Mouse (Mus musculus) lung, embryonic 15.5 days (tissue): ENCODE results near the gene Colgalt1. TPM values are rescaled to one million over a fixed set of nuclear protein-coding genes. Genes with fewer than 3 reads are reported as not detected.
A peak's percentile ranks its signal among the peaks of the same experiment; 100 is the strongest.

ENCODE experiments used
- ATAC-seq: fragments of 200-750 bp; cut with Nextera tagmentation; 2 replicates; pipeline ENCODE4 v1.8.0; 2017; ENCODE audit warnings: moderate number of reproducible peaks, borderline replicate concordance; ENCODE audit not compliant: low FRiP score, low TSS enrichment; ENCODE audit errors: extremely low read depth
- H3K27ac ChIP-seq: fragments of 300-500 bp; sonication (generic); 2 replicates; pipeline ENCODE4 v1.5.1; 2015; ENCODE audit warnings: moderate library complexity, mild to moderate bottlenecking, inconsistent platforms
- H3K27me3 ChIP-seq: fragments of 300-500 bp; sonication (generic); 2 replicates; pipeline ENCODE4 v1.6.1; 2015; ENCODE audit warnings: inconsistent platforms
- H3K36me3 ChIP-seq: fragments of 300-500 bp; sonication (generic); 2 replicates; pipeline ENCODE4 v1.6.1; 2015; ENCODE audit warnings: inconsistent platforms
- H3K4me1 ChIP-seq: fragments of 300-500 bp; sonication (generic); 2 replicates; pipeline ENCODE4 v1.6.1; 2015; ENCODE audit warnings: inconsistent platforms
- H3K4me2 ChIP-seq: fragments of 300-500 bp; sonication (generic); 2 replicates; pipeline ENCODE4 v1.6.1; 2015; ENCODE audit warnings: inconsistent platforms, mild to moderate bottlenecking, moderate library complexity
- H3K4me3 ChIP-seq: fragments of 300-500 bp; sonication (generic); 2 replicates; pipeline ENCODE4 v1.5.1; 2015; ENCODE audit warnings: mild to moderate bottlenecking, inconsistent platforms
- H3K9ac ChIP-seq: fragments of 300-500 bp; sonication (generic); 2 replicates; pipeline ENCODE4 v1.6.1; 2015; ENCODE audit warnings: inconsistent platforms
- H3K9me3 ChIP-seq: fragments of 300-500 bp; sonication (generic); 2 replicates; pipeline ENCODE4 v1.6.1; 2016; ENCODE audit warnings: inconsistent platforms
- WGBS: fragments of 180-500 bp; shearing (Covaris S2); methylation state at CpG from one replicate; pipeline ENCODE4 v1.1.7; 2015; 5-methylcytosine and 5-hydroxymethylcytosine counted together
- polyA plus RNA-seq: library from polyadenylated mRNA; unstranded; fragments of >200 nt; fragmentation: Nextera tagmentation; extraction: Ambion mirVana; gene quantifications from 2 replicates; pipeline ENCODE4 v1.2.1, GENCODE M21; 2015

The Colgalt1 gene
- polyA plus RNA-seq, 1 experiment from 2014 or later = 79.3 TPM

DNA sequence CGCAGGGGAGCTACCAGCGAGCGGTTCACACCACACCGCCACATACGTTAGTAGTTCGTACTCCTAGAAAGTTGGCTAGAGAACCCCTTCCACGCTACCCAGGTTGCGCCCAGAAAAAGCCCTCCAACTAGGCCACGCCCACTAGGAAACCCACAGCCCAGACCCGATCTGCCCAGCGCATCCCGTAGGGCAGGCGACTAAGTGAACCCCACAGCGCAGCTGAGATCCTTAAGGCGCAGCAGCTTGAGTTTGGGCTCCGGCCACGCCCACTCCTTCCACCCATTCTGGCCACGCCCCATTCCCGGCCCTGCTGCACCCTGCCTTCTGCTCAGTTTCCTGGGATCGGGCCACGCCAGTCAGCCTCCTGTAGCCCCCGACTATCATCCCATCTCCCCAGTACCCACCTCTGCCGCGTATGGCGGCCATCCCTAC lies 19.0 kb downstream of the Colgalt1 start:
- H3K27me3 ChIP-seq = peaks cover 30% of the 10 kb centered on the region
- peak overlapping the region; percentile 97 for H3K4me2 ChIP-seq
- peak overlapping the region; percentile 72; the same call in 1 of the 2 replicates for H3K27ac ChIP-seq
- peaks cover 2% of the 10 kb centered on the region; the same call in 1 of the 2 replicates for H3K36me3 ChIP-seq
- H3K9me3 ChIP-seq = no peaks in the 10 kb centered on the region
- H3K9ac ChIP-seq = peak overlapping the region; percentile 60
- H3K4me3 ChIP-seq = peak overlapping the region; percentile 58
- ATAC-seq = peak; percentile 43
- peaks cover 38% of the 10 kb centered on the region for H3K4me1 ChIP-seq
- 3% methylated on average over 25 of the region's 25 CpGs for WGBS

DNA sequence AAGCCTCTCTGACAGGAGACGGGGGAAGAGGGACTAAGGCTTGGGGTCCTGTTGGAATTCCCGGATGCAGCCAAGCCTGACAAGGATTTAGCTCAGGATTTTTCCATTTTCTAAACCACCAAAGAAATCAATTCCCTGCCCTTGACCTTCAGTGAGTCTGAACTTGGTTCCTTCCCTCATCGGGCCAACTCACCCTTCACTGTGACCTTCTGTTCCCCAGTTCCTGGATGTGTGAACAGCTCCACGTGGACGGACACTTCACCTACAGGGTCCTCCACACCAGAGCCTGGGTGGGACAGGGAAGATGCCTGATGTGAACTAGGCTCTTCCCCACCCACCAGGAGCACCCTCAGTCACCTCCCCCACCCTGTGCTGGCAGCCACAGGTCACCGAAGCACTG lies 20.0 kb downstream of the Colgalt1 start:
- Histone ChIP-seq H3K4me3 (no peak overlapping the region), H3K27ac (no peak overlapping the region), H3K4me1 (peaks cover 39% of the 10 kb centered on the region), H3K4me2 (no peak overlapping the region), H3K9ac (no peak overlapping the region), H3K36me3 (no peaks in the 10 kb centered on the region), H3K9me3 (no peaks in the 10 kb centered on the region), H3K27me3 (peaks cover 39% of the 10 kb centered on the region)
- 84% methylated on average over 6 of the region's 6 CpGs for WGBS
- no peak for ATAC-seq

DNA sequence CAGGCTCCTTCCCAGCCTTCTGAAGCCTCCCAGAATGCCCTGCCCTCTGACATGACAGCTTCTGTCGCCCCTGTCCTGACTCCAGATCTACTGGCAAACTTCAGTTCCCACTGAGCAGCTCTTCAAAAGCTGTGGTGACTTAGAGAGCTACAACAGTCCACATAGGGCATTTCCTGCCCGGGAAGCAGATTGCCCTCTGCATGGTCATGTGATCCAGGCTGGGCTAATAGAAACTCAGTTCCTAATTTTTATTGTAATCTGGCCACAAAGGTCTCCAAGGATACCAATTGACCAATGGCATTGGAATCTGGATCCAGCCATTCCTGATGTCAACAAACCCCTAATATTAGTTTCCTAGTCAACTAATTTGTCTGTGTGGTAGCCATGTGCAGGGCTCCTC lies 21.1 kb downstream of the Colgalt1 start:
- Histone ChIP-seq H3K9me3 (no peaks in the 10 kb centered on the region), H3K4me2 (no peak overlapping the region), H3K4me1 (peaks cover 39% of the 10 kb centered on the region), H3K4me3 (no peak overlapping the region), H3K9ac (no peak overlapping the region), H3K27ac (no peak overlapping the region), H3K36me3 (no peaks in the 10 kb centered on the region), H3K27me3 (peaks cover 44% of the 10 kb centered on the region)
- 66% methylated on average over 2 of the region's 2 CpGs for WGBS
- ATAC-seq = no peak

DNA sequence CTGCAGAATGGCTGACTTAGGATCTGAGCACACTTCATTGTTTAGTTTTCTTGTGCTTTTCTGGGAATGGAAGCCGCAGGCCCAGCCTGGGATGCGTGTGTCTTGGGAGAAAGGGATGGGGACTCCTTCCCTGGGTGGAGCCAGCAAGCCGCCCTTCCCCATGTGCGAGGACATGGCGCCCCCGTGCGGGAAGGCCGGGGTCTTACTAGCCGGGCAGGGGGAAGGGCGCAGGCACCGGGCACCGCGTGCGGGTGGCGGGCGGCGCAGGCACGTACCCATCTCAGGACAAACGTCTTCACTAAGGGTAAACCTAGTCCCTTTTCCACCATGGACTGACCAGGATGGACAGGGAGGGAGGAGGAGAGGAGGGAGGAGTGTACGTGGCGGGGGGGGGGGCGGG lies 22.4 kb downstream of the Colgalt1 start:
- Histone ChIP-seq H3K4me2 (no peak overlapping the region), H3K4me3 (no peak overlapping the region), H3K9ac (no peak overlapping the region), H3K27me3 (peaks cover 44% of the 10 kb centered on the region), H3K27ac (no peak overlapping the region), H3K9me3 (no peaks in the 10 kb centered on the region), H3K4me1 (peaks cover 27% of the 10 kb centered on the region), H3K36me3 (no peaks in the 10 kb centered on the region)
- WGBS = 9% methylated on average over 10 of the region's 22 CpGs
- no peak for ATAC-seq

DNA sequence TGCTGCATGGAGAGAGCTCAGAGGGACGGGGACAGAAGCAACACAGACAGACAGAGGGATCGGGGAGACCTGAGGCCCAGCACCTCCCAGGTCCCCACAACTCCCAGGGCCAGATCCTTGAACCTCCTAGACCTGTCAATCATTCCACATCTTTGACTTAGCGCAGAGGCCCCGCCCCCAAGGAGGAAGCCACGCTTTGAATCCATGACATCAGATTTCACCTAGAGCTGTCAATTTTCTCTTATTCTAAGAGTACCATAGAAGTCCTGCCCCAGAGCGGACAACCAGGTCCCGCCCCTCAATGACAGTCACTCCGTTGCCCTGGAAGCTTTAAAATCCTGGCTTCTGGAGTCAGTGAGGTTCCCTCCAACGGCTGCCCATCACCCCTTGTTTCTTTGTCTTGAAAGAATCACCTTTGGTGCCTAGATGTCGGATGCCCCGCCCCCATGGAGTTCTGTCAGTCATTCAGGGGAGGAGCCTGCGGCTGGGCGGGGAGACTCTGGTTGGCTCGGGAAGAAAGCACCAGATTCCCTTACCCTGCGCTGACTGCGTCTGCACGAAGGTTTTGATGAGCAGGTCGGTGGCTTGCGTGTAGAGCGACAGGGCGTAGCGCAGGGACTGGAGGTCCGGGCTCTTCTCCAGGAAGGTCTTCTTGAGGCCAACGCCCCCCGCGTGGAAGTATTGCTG lies 23.3 kb downstream of the Colgalt1 start:
- no peaks in the 10 kb centered on the region for H3K36me3 ChIP-seq
- H3K9me3 ChIP-seq = no peaks in the 10 kb centered on the region
- H3K9ac ChIP-seq = no peak overlapping the region
- H3K4me2 ChIP-seq = peak overlapping the region; percentile 43
- peak overlapping the region; percentile 14; the same call in 1 of the 2 replicates for H3K4me3 ChIP-seq
- H3K27ac ChIP-seq = no peak overlapping the region
- H3K4me1 ChIP-seq = peaks cover 17% of the 10 kb centered on the region
- H3K27me3 ChIP-seq = peaks cover 44% of the 10 kb centered on the region
- 4% methylated on average over 26 of the region's 26 CpGs for WGBS
- no peak for ATAC-seq

DNA sequence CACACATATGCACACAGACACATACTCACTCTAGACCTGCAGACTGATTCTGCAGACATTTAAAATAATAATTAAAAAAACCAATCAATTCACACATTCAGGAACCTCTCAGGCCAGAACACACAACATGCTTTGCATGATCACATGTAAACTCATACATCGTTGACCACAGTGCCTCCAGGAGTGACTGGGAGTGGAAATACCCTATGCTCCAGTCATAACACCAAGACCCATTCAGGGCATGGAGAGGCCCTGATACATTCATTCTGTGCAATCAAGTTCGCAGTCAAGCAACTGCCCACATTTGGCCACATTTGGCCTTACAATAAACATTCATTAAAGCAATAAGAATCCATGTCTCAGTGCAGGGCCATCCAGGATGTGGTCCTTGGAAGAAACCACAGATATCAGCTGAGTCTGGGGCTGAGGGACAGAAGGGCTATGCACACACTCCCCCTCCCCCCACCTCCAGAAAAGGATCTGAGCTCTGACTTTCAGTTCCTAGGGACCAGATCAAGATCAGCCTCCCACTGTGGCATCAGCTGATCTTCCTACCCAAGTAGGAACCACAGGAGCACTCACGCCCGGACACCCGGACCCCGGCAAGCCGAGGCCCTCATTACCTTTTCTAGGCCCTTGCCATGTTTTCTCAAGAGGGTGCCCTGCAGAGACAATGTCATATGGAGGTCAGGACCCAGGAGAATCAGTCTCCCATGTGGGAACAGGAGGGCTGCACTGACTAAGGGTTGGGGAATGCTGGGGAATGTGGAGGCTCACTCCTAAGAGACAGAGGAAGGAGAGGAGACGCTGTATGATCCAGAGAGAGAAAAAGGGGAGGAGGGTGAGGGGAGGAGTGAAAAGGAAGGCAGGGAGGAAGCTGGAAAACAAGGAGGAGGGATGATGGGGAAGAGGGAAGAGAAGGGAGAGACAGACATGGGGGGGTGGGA lies 26.6 kb downstream of the Colgalt1 start:
- no peaks in the 10 kb centered on the region for H3K9me3 ChIP-seq
- H3K36me3 ChIP-seq = no peaks in the 10 kb centered on the region
- peaks cover 35% of the 10 kb centered on the region for H3K27me3 ChIP-seq
- no peak overlapping the region for H3K4me2 ChIP-seq
- no peak overlapping the region for H3K27ac ChIP-seq
- ATAC-seq = no peak
- H3K9ac ChIP-seq = no peak overlapping the region
- no peak overlapping the region for H3K4me3 ChIP-seq
- 46% methylated on average over 8 of the region's 8 CpGs for WGBS
- peaks cover 9% of the 10 kb centered on the region; the same call in 1 of the 2 replicates for H3K4me1 ChIP-seq

DNA sequence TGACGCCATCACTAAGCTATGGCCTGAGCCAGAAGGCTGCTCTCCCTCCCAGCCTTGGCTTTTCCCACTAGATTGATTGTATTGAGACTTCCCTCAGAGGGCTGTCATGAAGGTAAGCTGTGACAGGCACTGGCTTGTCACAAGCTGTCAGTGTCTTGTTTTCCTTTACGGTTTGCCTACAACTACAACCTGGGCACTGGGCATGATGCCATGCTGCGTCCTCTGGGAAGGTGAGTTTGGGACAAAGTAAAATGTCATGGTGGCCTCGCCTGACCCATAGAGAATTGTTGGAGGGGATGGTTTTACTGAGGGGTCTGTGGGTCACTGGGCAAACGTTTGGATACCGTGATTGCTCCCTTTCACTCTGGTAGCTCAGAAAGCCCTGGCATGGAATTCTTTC lies 27.5 kb downstream of the Colgalt1 start:
- H3K27ac ChIP-seq = no peak overlapping the region
- H3K36me3 ChIP-seq = no peaks in the 10 kb centered on the region
- H3K9me3 ChIP-seq = no peaks in the 10 kb centered on the region
- peaks cover 26% of the 10 kb centered on the region for H3K27me3 ChIP-seq
- no peak for ATAC-seq
- no peak overlapping the region for H3K4me3 ChIP-seq
- H3K4me2 ChIP-seq = no peak overlapping the region
- 63% methylated on average over 6 of the region's 6 CpGs for WGBS
- H3K4me1 ChIP-seq = peaks cover 9% of the 10 kb centered on the region; the same call in 1 of the 2 replicates
- H3K9ac ChIP-seq = no peak overlapping the region

DNA sequence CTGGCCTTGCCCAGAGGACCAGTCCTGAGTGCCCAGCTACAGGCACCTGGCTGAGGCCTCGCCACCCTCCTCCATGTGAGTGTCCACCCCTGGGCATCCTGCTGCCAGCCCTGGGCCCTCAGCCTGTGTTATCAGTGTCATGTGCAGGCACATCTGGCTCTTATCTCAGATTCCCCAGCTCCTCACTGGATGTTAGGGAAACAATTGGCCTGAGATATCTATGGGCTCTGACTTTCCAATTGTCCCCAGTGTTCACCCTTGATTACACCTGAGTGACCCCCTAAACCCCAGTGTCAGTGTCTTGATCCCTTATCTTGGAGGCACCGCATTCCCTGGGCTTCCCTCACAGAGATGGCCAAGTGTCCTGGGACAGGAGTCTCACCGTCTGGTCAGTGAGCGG lies 28.5 kb downstream of the Colgalt1 start:
- Histone ChIP-seq H3K4me3 (no peak overlapping the region), H3K4me1 (peaks cover 5% of the 10 kb centered on the region; the same call in 1 of the 2 replicates), H3K4me2 (no peak overlapping the region), H3K27ac (no peak overlapping the region), H3K9ac (no peak overlapping the region), H3K9me3 (no peaks in the 10 kb centered on the region), H3K27me3 (peaks cover 19% of the 10 kb centered on the region), H3K36me3 (no peaks in the 10 kb centered on the region)
- WGBS = 70% methylated on average over 4 of the region's 4 CpGs
- no peak for ATAC-seq

DNA sequence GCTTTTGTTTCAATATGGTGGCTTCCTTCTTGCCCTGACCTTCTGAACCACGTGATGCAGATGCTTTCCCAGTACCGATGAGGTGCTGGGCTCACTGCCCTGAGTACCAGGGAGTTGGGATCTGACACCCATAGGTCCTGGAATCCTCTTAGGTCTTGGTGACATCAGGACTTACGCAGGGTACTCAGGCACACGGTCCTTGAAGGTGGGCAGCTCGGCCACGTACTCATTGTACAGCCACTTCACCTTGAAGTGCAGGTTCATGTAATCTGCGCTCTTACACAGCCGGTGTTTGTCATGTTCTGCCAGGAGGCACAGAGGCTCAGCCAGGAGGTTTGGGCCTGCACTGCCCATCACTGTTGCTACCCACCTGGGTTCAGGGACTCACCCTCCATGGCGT lies 34.7 kb downstream of the Colgalt1 start:
- no peak overlapping the region for H3K4me2 ChIP-seq
- no peak overlapping the region for H3K9ac ChIP-seq
- no peak for ATAC-seq
- H3K27ac ChIP-seq = no peak overlapping the region
- no peaks in the 10 kb centered on the region for H3K9me3 ChIP-seq
- no peaks in the 10 kb centered on the region for H3K27me3 ChIP-seq
- H3K4me3 ChIP-seq = no peak overlapping the region
- H3K36me3 ChIP-seq = no peaks in the 10 kb centered on the region
- 56% methylated on average over 9 of the region's 9 CpGs for WGBS
- H3K4me1 ChIP-seq = no peaks in the 10 kb centered on the region

DNA sequence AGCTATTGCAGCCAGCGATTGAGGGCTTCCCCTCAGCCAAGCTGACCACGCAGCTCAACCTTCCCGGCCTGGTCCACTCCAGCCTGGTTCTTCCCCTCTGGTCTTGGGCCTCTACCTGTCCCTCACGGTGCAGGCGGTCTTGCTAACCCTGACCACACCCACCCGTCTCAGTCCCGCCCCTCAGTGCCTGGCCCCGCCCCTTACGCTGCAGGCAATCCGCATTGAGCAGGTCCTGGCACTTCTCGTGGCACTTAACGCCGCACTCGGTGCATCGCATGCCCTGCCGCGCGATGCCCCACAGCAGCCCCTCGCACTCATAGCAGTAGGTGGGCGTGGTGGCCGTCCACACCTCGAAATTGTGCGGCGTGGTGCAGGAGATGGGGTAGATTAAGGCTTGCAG lies 43.8 kb downstream of the Colgalt1 start:
- peak overlapping the region; percentile 46 for H3K4me2 ChIP-seq
- peaks cover 65% of the 10 kb centered on the region for H3K27me3 ChIP-seq
- H3K27ac ChIP-seq = no peak overlapping the region
- ATAC-seq = no peak
- no peaks in the 10 kb centered on the region for H3K36me3 ChIP-seq
- no peak overlapping the region for H3K9ac ChIP-seq
- H3K4me3 ChIP-seq = no peak overlapping the region
- WGBS = 1% methylated on average over 24 of the region's 24 CpGs
- H3K4me1 ChIP-seq = peaks cover 8% of the 10 kb centered on the region; the same call in 1 of the 2 replicates
- H3K9me3 ChIP-seq = no peaks in the 10 kb centered on the region

DNA sequence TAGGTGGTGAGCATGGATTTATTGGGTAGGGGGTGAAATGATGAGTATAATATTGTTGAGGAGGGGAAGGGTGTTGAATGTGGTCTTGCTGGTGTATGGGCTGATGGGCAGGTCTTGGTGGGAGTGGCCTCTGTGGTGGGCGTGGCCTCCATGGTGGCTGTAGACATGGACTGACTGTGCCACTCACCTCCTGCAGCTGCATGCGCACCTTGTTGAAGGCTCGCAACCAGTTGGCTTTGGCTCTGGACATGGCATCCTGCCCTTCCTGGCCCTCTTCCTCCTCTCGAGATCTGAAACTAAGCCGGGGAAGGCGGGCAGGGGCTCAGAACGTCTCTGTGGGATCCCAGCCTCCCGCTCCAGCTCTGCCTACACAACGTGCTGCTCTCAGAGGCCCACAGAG lies 47.0 kb downstream of the Colgalt1 start:
- no peak overlapping the region for H3K27ac ChIP-seq
- peaks cover 81% of the 10 kb centered on the region for H3K27me3 ChIP-seq
- peaks cover 8% of the 10 kb centered on the region; the same call in 1 of the 2 replicates for H3K4me1 ChIP-seq
- no peak overlapping the region for H3K4me3 ChIP-seq
- no peaks in the 10 kb centered on the region for H3K36me3 ChIP-seq
- no peak for ATAC-seq
- H3K9me3 ChIP-seq = no peaks in the 10 kb centered on the region
- H3K4me2 ChIP-seq = no peak overlapping the region
- 30% methylated on average over 9 of the region's 9 CpGs for whole genome bisulfite sequencing
- H3K9ac ChIP-seq = no peak overlapping the region
